Mouse (Mus musculus): ENCODE data around the gene Mucl2. TPM values are rescaled to one million over a fixed set of nuclear protein-coding genes. Genes with fewer than 3 reads are reported as not detected.

Gene Mucl2
- total RNA-seq (2023), result not detected

GRCm38 (mm10) chr15:103899212-103899611 lies at the start of gene Mucl2:
Gene Mucl2 (minus strand): TSS chr15:103899312.

Other genes starting within 250 kb of the Mucl2 start
- gene Mucl1, start 143.8 kb downstream of the Mucl2 start, total RNA-seq (2023), result 1 to 10 TPM in 1 of 2 experiments, not detected in 1; 1.2 TPM

Data from monocyte, adult 59 days (primary cell).